Mouse (Mus musculus) embryonic fibroblast, embryonic 13.5 days (primary cell): ENCODE results near the gene Tex29. TPM values are rescaled to one million over a fixed set of nuclear protein-coding genes. Genes with fewer than 3 reads are reported as not detected.

Experiments
- H3K27ac ChIP-seq: 2 replicates; pipeline ENCODE4 v1.5.1; 2012; ENCODE audit warnings: low read length, control low read depth, inconsistent platforms; ENCODE audit not compliant: insufficient read depth
- H3K4me1 ChIP-seq: 2 replicates; pipeline ENCODE4 v1.6.1; 2011; ENCODE audit warnings: low read length; ENCODE audit not compliant: control insufficient read depth, insufficient read depth
- H3K4me3 ChIP-seq: 2 replicates; pipeline ENCODE4 v1.5.1; 2011; ENCODE audit warnings: mild to moderate bottlenecking, control low read depth, low read length; ENCODE audit not compliant: insufficient read depth
- CTCF ChIP-seq: IDR thresholded peaks from 2 replicates; pipeline ENCODE4 v1.5.1; 2011; ENCODE audit warnings: mild to moderate bottlenecking, control low read depth, low read length, moderate library complexity, borderline replicate concordance; ENCODE audit not compliant: insufficient read depth
- POLR2A ChIP-seq: IDR thresholded peaks from 2 replicates; pipeline ENCODE4 v1.6.1; 2011; ENCODE audit warnings: low read depth, mild to moderate bottlenecking, control low read depth, low read length, moderate library complexity
- polyA plus RNA-seq: library from polyadenylated mRNA; stranded (reverse); fragments of >200 nt; gene quantifications from 2 replicates; pipeline ENCODE4 v1.2.4, GENCODE M21; 2011; ENCODE audit warnings: low read depth; ENCODE audit not compliant: missing spikeins, insufficient read length

The Tex29 gene
- polyA plus RNA-seq, 1 experiment: not detected

GRCm38 (mm10) chr8:11896677-11897076 is 56.4 kb downstream of the Tex29 start:
- H3K4me1 ChIP-seq: no peaks in the 10 kb centered on the region
- TF ChIP-seq POLR2A (no peak), CTCF (no peak)

GRCm38 (mm10) chr8:11898814-11899213 is 58.5 kb downstream of the Tex29 start:
- Histone ChIP-seq H3K4me3 (no peak overlapping the region), H3K27ac (no peak overlapping the region), H3K4me1 (no peaks in the 10 kb centered on the region)
- TF ChIP-seq CTCF: no peak
- TF ChIP-seq POLR2A: no peak

More at GRCm38 (mm10) chr8:11896677-11897076, 56.4 kb downstream of the Tex29 start:
- Histone ChIP-seq H3K4me3 (no peak overlapping the region), H3K27ac (no peak overlapping the region)

Other genes starting within 250 kb of the Tex29 start
- gene Ankrd10, start 204.7 kb upstream of the Tex29 start, polyA plus RNA-seq: 31.2 and 39.4 TPM in 2 replicates
- not detected in 2 replicates for gene 1700016D06Rik, start 139.4 kb upstream of the Tex29 start, polyA plus RNA-seq
- gene Arhgef7, start 112.8 kb upstream of the Tex29 start, polyA plus RNA-seq: 31.5 and 40.8 TPM in 2 replicates